Mouse (Mus musculus): Measurements from ENCODE around the gene Gm20388. TPM values are rescaled to one million over a fixed set of nuclear protein-coding genes. Genes with fewer than 3 reads are reported as not detected.

Gene Gm20388
- polyA plus RNA-seq, 1 experiment: 28.1 TPM

GRCm38 (mm10) chr8:122537033-122537432 lies 2626.4 kb downstream of the Gm20388 start:
- Histone ChIP-seq H3K4me1 (ENCODE audit: control insufficient read depth, insufficient read depth, low read length) (peaks cover 6% of the 10 kb centered on the region), H3K27ac (ENCODE audit: insufficient read depth, low read length) (peak overlapping the region; percentile 0; the same call in 1 of the 2 replicates), H3K9me3 (replicated peaks; ENCODE audit: control insufficient read depth, insufficient read depth, low read length, poor library complexity, severe bottlenecking) (no peaks in the 10 kb centered on the region), H3K4me3 (ENCODE audit: low read depth, low read length) (no peak overlapping the region), H3K36me3 (ENCODE audit: control insufficient read depth, insufficient read depth, low read length, poor library complexity, severe bottlenecking) (no peaks in the 10 kb centered on the region), H3K27me3 (ENCODE audit: control insufficient read depth, insufficient read depth, low read length, poor library complexity, severe bottlenecking) (no peaks in the 10 kb centered on the region), H3K9ac (ENCODE audit: low read depth, poor library complexity, severe bottlenecking) (no peak overlapping the region)
- TF ChIP-seq EP300 (IDR thresholded peaks at IDR 0.05; ENCODE audit: insufficient read depth, low read depth, low read length): peak; percentile 66; the same call in 1 of the 2 replicates
- TF ChIP-seq CTCF (IDR thresholded peaks at IDR 0.05; ENCODE audit: low read depth, low read length): no peak

GRCm38 (mm10) chr8:122537812-122538211 lies 2627.2 kb downstream of the Gm20388 start:
- Histone ChIP-seq H3K9me3 (replicated peaks; ENCODE audit: control insufficient read depth, insufficient read depth, low read length, poor library complexity, severe bottlenecking) (no peaks in the 10 kb centered on the region), H3K27ac (ENCODE audit: insufficient read depth, low read length) (peak overlapping the region; percentile 0; the same call in 1 of the 2 replicates), H3K4me3 (ENCODE audit: low read depth, low read length) (no peak overlapping the region), H3K9ac (ENCODE audit: low read depth, poor library complexity, severe bottlenecking) (no peak overlapping the region), H3K36me3 (ENCODE audit: control insufficient read depth, insufficient read depth, low read length, poor library complexity, severe bottlenecking) (no peaks in the 10 kb centered on the region), H3K4me1 (ENCODE audit: control insufficient read depth, insufficient read depth, low read length) (peaks cover 6% of the 10 kb centered on the region), H3K27me3 (ENCODE audit: control insufficient read depth, insufficient read depth, low read length, poor library complexity, severe bottlenecking) (no peaks in the 10 kb centered on the region)
- TF ChIP-seq POLR2A (IDR thresholded peaks at IDR 0.05; ENCODE audit: insufficient read depth, low read length) (no peak), CTCF (IDR thresholded peaks at IDR 0.05; ENCODE audit: low read depth, low read length) (no peak), EP300 (IDR thresholded peaks at IDR 0.05; ENCODE audit: insufficient read depth, low read depth, low read length) (no peak)

GRCm38 (mm10) chr8:122538310-122539076 lies 2627.9 kb downstream of the Gm20388 start:
- no peak for TF ChIP-seq POLR2A (IDR thresholded peaks at IDR 0.05; ENCODE audit: insufficient read depth, low read length)
- no peak for TF ChIP-seq CTCF (IDR thresholded peaks at IDR 0.05; ENCODE audit: low read depth, low read length)
- no peak for TF ChIP-seq EP300 (IDR thresholded peaks at IDR 0.05; ENCODE audit: insufficient read depth, low read depth, low read length)
- Histone ChIP-seq H3K4me1 (ENCODE audit: control insufficient read depth, insufficient read depth, low read length) (peaks cover 6% of the 10 kb centered on the region), H3K27ac (ENCODE audit: insufficient read depth, low read length) (no peak overlapping the region), H3K27me3 (ENCODE audit: control insufficient read depth, insufficient read depth, low read length, poor library complexity, severe bottlenecking) (no peaks in the 10 kb centered on the region), H3K9me3 (replicated peaks; ENCODE audit: control insufficient read depth, insufficient read depth, low read length, poor library complexity, severe bottlenecking) (no peaks in the 10 kb centered on the region), H3K36me3 (ENCODE audit: control insufficient read depth, insufficient read depth, low read length, poor library complexity, severe bottlenecking) (no peaks in the 10 kb centered on the region), H3K4me3 (ENCODE audit: low read depth, low read length) (no peak overlapping the region), H3K9ac (ENCODE audit: low read depth, poor library complexity, severe bottlenecking) (no peak overlapping the region)

GRCm38 (mm10) chr8:122544138-122544537 lies 2633.5 kb downstream of the Gm20388 start:
- Histone ChIP-seq H3K4me1 (ENCODE audit: control insufficient read depth, insufficient read depth, low read length) (peaks cover 9% of the 10 kb centered on the region), H3K9me3 (replicated peaks; ENCODE audit: control insufficient read depth, insufficient read depth, low read length, poor library complexity, severe bottlenecking) (no peaks in the 10 kb centered on the region), H3K27ac (ENCODE audit: insufficient read depth, low read length) (no peak overlapping the region), H3K4me3 (ENCODE audit: low read depth, low read length) (no peak overlapping the region), H3K9ac (ENCODE audit: low read depth, poor library complexity, severe bottlenecking) (no peak overlapping the region), H3K36me3 (ENCODE audit: control insufficient read depth, insufficient read depth, low read length, poor library complexity, severe bottlenecking) (0 out of 2 replicates have a peak, but pooled peaks cover 4% of the 10 kb centered on the region), H3K27me3 (ENCODE audit: control insufficient read depth, insufficient read depth, low read length, poor library complexity, severe bottlenecking) (no peaks in the 10 kb centered on the region)
- TF ChIP-seq EP300 (IDR thresholded peaks at IDR 0.05; ENCODE audit: insufficient read depth, low read depth, low read length) (no peak), POLR2A (IDR thresholded peaks at IDR 0.05; ENCODE audit: insufficient read depth, low read length) (no peak), CTCF (IDR thresholded peaks at IDR 0.05; ENCODE audit: low read depth, low read length) (no peak)

- H3K9me3 ChIP-seq (replicated peaks; ENCODE audit: control insufficient read depth, insufficient read depth, low read length, poor library complexity, severe bottlenecking): no peaks in the 10 kb centered on the region
- TF ChIP-seq POLR2A (IDR thresholded peaks at IDR 0.05; ENCODE audit: insufficient read depth, low read length): no peak
- no peak for TF ChIP-seq EP300 (IDR thresholded peaks at IDR 0.05; ENCODE audit: insufficient read depth, low read depth, low read length)
- TF ChIP-seq CTCF (IDR thresholded peaks at IDR 0.05; ENCODE audit: low read depth, low read length): no peak
- H3K36me3 ChIP-seq (ENCODE audit: control insufficient read depth, insufficient read depth, low read length, poor library complexity, severe bottlenecking): 0 out of 2 replicates have a peak, but pooled peaks cover 4% of the 10 kb centered on the region
- H3K9ac ChIP-seq (ENCODE audit: low read depth, poor library complexity, severe bottlenecking): 0 out of 2 replicates have a peak overlapping the region, but pooled peaks have one; percentile 14
- peaks cover 9% of the 10 kb centered on the region for H3K4me1 ChIP-seq (ENCODE audit: control insufficient read depth, insufficient read depth, low read length)
- H3K27me3 ChIP-seq (ENCODE audit: control insufficient read depth, insufficient read depth, low read length, poor library complexity, severe bottlenecking): no peaks in the 10 kb centered on the region
- H3K27ac ChIP-seq (ENCODE audit: insufficient read depth, low read length): no peak overlapping the region
- no peak overlapping the region for H3K4me3 ChIP-seq (ENCODE audit: low read depth, low read length)
Measured at GRCm38 (mm10) chr8:122546066-122546755, 2635.6 kb downstream of the Gm20388 start.

Measured in ES-Bruce4 (cell line).